Mouse (Mus musculus) 416B (cell line): Measurements from ENCODE around the gene Trex1.

Experiments
- DNase-seq: peaks from one replicate; pipeline ENCODE4 v3.0.0; 2011; ENCODE audit warnings: low read depth

Gene Trex1

DNA sequence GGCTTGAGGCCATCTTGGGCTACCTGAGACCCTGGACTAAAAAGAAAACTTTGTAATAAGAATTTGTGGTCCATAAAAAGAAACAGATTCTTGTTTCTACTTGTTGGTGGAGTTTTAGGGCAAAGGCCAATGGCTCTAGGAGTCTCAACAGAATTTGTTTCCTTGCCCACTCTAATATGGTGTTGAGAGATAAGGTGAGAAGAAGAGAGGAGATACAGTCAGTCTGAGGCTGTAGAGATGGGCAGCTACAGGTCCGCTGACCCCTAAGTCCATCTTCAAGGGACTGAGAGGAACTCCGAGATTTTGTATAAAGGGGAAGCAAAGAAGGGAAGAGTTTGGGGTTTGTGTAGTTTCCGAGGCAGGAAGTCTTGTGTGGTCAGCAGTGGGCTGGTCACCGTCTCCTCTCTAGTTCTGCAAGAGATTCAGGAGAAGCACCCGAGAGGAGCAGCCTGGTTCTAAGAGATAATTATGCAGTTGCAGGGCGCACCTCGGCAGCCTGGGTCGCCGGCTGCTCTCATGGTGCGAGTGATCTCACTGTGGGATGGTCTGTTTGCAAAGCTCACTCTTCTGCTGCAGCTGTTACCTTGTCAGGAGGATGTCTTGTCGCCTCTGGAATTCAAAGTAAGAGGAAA is 42.4 kb downstream of the Trex1 start:
- peak; percentile 40 for DNase-seq

DNA sequence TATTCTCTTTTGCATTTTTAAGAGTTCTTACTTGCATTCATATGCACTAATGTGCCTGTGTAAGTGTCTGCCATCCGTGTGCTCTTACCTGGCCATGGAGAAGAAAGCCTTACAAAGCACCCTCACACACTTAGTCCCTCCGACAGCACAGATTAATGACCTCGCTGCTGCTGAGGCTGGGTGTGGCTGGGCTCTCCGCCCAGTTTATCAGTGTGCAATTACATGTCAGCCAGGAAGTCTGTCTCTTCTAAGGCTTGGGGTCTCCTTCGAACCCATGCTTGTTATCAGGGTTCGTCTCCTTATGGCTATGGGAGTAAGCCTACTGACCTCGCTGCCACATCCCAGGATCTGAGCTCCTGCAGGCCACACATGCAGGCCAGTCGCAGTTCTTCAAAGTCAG is 44.1 kb downstream of the Trex1 start:
- no peak for DNase-seq

DNA sequence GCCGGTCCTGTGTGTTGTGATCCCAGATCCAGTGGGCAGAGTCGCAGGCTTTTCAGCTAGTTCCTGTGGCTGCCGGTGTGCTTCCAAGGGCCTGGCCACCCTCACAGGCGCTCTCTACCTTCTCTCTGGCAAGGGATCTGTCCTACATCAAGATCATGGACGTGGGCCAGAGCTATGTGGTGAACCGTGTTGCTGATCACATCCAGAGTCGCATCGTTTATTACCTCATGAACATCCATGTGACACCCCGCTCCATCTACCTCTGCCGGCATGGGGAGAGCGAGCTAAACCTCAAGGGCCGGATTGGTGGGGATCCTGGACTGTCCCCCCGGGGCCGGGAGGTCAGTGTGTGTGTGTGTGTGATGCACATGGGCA is 49.2 kb downstream of the Trex1 start:
- DNase-seq = no peak

DNA sequence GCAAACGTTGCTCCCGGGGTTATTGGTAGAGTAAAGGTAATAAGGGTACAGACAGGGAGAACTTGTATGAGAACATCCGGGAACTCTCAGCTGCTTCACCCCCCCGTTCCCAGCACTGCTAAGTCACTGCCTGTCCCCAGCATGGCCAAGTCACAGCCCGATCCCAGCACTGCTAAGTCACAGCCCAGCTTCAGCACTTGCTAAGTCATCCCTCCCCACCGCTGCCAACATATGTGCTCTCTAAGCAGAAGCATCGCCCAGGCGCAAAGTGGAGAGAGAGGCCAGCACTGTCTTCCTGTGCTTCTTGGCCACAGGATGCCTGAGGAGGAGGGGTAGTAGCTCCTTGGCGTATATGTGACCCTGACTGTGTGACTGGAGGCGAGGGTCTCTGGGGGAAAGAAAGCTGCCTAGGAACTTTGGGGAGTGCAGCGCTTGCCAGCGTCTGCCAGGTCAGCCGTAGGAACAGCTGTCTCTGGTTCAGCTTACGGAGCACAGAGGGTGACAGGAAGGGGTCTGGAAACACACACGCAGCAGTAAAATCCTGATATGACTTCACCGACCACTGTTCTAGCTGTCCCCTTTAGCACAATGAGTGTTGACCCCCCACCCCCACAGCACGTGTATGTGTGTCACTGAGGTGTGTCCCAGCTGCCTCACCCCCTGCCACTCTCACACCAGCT is 49.8 kb downstream of the Trex1 start:
- DNase-seq = peak; percentile 96

DNA sequence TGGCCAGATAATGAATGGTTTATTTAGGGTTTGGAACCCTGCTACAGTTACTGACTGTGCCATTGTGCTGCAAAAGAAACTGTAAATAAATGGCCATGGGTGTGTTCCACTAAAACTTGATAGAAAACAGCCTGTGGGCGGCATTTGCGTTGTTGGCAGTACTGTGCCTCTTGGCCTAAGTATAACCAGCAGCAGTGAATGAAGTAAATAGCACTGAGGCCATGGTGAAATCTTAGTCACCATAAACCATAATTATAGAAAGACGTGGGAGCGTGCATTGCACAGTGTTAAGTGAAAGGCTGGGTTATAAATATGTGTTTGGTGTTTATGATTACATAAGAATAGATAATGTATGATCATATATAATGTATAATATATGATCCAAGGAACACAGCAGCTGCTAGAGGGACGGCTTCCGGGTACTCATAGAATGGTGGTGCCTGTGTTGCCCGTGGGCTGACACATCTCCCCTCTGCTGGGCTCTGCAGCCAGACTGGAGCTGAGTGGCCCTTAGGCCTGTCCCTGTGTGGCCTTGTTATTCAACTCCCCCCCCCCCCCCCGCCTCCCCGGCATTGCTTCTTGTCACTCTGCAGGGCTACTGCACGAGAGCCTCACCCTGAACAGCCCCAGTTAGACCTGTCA is 50.4 kb downstream of the Trex1 start:
- no peak for DNase-seq

DNA sequence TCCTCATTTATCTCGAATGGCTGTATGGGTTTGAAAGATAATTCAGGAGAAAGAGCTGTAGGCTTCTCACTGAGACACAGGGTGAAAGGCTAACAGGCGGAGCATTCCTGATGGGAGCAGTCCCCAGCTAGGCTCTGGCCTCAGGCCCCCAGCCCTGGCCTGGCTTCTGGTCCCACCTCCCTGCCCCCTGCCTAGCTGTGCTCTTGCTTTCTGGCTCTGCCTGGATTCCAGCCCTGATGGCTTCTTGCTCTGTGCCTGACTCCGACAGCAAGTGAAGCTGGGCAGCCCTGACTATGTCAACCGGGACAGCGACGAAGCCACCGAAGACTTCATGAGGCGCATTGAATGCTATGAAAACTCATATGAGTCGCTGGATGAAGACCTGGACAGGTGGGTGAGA is 51.5 kb downstream of the Trex1 start:
- no peak for DNase-seq
